Mouse (Mus musculus) cerebellum, adult 11 months (tissue): ENCODE results near the gene Lrp6.

Source experiments
- DNase-seq: peaks from one replicate; pipeline ENCODE4 v3.0.0; 2022

The Lrp6 gene

DNA sequence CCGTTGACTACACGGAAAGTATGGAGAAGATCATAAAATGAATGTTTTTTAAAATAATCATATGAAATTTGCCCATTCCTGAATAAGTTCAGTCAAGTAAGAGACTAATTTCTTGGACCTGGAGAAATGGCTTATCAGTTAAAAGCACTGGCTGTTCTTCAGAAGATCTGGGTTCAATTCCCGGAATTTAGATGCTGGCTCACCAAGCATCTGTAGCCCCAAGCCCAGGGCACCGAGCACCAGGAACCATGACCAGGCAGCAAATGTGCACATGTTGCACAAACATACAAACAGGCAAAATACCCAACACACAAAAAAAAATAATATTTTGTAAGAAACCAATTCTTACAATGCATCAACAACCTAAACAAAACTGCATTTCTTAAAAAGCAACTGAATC lies 37.4 kb downstream of the Lrp6 start:
- DNase-seq = no peak

DNA sequence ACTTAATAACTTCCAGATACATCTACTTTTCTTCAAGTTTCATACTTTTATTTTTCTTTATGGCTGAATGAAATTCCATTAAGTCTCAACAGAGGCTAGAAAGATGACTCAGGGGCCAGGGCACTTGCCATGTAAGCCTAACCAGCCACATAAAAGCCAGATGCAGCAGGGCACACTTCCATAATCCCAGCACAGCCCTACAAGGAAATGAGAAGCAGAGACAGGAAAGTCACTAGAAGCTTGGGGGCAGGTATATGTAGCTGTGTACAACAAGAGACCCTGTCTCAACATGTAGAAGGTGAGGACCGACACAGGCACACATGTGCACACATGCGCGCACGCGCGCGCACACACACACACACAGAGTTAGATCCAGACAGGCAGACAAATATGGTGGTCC lies 38.4 kb downstream of the Lrp6 start:
- no peak for DNase-seq

DNA sequence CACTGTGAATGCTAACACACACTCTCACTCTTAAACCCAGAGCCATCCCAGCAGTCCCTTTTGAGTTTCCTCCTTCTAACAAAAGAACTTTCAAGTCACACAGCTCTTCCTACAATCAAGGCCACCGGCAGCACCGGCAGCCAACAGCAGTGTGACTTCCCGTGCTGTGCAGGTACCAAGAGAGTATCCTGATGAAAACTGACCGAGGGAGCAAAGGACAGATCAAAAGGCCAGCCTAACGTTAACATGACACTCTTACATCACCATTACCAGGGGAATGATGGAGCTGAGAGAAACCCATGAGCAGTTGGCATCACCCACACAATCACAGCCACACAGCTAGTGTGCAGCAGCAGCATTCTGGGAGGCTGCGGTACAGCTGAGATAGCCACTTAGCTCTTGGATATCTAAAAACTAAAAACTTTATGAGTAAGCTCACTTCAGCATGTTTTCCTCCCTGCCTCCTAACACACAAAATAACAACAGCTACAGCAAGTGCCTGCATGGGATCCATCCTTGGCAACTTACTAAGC lies 39.1 kb downstream of the Lrp6 start:
- no peak for DNase-seq

DNA sequence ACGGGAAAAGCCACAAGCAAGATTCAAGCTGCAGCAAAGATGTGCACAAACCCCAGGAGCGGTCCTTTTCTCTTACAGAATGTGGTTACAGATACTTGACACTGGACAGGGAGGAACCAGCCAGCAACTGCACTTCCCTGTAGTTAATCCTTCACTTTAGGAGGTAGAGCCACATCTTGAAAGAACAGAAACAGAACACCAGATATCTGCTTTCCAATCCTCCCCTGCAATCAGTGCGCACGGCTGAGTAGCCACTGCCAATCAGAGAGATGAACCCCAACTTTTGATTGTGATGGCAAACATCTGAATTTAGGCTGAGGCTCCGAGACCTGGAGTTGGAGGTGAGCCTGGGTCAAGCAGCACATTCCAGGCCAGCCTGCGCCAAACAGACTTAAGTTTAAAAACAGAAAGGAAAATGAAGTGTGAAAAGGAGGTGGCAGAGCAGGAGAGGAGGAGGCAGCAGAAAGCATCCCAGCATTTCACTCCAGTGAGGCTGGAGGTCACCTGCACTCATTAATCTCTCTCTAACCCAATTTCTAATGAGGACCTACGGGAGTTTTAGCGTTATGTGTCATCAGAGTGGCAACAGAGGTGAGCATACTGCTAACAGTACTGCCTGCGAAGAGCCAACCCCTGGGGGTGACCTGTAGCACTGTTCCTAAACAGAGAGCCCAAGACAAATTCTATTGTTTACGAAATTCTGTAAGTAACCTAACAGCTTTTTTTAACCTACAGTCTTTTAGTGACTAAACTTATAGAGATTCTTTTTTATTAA lies 39.8 kb downstream of the Lrp6 start:
- DNase-seq = no peak

DNA sequence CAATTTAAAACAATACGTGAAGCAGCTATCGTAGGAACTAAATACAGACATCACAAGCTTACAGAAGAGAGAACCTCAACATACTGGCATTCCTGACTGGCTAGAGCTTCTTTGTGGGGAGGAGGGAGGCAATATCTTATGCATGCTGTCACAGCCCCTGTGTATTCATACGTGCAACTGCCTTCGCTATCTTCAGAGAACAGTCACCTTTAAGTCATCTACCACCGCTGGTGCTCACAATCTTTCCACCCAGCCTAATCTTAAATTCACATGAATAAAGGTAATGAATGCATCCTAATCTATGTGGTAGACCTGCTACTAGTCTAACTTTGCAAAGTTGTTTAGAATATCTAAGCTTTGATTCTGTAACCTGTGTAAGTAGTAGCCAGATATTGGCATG lies 40.5 kb downstream of the Lrp6 start:
- no peak for DNase-seq

DNA sequence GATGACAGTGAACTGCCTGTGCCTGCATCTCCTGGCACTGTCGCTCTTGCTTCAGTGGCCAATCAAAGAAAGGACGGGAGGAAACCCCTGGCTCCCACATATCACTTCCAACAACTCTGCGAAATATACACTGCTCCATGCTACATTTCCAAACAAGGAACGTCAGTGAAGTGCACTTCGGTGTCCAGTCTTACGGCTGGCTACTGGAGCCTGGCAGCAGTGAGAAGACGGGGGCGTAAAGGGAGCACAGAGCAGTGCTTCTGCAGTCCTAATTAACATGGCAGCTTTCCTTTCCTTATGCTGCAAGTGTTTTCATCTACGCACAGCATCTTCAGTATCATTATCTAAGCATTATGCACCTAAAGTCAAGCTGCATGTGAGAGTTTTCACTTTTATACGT lies 45.4 kb downstream of the Lrp6 start:
- no peak for DNase-seq

DNA sequence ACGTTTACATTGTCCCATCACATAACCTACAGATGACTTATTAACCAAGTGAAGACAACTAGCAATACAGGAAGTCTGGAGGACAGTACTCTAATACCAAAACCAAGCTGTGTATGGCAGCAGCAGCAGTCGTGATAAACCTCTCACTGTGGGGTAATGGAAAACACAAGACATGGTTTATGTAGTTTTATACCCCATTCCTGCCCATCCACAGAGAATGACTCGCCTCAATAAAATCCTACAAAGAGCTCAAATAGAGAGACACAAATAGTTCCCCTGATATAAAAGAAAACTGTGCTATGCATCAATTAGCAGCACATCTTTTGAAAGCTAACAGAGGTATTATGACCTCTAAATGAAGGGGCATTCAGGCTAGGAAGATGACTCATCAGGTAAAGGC lies 45.9 kb downstream of the Lrp6 start:
- no peak for DNase-seq

DNA sequence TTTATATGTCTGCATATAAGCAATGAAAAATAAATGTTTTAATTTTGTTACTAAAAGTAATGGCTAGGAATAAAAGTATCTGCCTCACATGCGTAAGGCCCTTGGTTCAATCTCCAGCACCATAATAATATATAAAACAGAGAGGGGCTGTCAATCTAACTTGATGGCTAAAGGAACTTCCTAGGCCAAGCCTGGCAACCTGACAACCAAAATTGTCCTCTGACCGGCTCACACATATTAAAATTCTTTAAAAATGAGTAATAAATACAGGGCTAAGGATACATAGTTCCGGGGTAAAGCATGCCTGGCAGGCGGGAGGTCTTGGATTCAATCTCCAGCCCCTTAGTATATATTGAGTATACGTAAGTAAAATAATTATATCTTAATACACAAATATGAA lies 48.3 kb downstream of the Lrp6 start:
- DNase-seq = no peak

DNA sequence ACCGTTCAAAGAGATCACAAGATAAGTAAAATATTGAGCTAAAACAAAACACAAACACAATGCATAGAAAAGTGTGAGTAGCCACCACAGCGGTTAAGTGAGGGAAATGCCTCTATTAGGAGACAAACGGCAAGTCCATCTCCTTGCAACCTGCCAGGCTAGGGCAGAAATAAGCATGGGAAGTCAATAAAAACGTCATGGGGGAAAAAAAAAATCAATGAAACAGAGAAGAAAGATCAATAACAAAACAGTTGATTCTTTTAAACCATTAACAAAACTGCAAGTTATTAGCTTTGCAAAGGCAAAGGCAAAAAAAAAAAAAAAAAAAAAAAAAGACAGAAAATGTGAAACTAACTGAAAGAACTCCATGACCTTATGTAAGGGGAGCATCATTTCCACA lies 49.6 kb downstream of the Lrp6 start:
- DNase-seq = no peak

DNA sequence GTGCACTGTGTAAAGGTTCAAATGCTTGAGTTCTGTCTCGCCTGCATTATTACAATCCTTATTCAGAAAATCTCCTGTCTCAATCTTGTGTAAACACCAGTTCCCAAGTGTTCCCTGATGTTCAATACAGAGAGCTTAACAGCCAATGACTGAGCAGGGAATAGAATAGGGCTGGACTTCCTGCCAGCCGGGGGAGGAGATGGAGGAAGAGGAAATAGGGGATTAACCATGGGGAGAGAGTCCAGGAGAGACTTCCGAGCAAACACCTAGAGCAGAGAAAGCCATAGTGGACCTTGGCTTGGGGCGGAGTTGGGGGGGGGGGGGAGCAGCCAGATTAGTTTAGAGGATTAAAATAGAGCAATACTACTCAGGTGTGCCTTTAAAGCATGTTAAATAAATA lies 51.3 kb downstream of the Lrp6 start:
- no peak for DNase-seq

DNA sequence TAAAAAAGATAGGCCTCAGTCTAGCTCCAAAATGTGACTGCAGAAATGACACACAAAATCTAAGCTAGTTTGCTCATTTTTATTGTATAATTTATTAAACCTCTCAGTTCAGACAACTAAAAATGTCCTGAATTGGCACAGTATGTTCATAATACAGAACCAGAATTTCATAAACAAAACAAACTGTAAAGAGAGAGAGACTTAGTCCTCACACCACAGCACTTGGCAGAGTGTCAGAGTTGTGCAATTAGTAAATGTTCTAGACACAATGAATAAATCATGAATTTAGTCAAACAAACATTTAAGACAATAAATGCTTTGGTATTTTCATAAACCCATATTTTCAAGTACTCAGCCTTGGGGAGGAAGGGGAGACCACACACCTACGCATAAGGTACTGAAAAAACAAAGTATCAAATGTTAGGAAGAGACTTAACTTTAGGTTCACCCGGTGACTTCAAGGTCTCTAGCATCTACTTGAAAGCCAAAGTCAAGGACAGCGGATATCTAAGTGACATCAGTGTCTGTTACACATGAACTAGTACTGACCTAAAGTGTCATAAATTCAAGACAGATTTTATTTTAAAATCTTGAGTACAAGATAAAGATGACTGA lies 52.8 kb downstream of the Lrp6 start:
- no peak for DNase-seq

DNA sequence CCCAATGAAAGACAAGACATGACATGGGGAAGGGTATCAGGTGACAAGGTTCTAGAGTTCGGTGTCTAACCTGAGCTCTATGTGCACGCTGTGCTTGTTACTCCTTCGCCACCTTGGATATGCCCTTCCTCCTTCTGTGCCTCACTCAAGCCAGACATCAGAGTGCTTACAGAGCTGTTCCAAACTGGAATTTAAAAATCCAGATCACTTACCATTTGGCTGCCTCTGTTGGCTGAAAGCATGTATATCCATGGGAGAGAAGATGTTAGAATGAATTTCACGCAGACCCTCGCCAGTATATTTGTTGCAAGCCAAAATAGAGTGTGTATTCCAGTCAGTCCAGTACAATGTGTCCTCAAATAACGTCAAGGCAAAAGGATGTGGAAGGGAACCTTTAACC lies 53.8 kb downstream of the Lrp6 start:
- no peak for DNase-seq

DNA sequence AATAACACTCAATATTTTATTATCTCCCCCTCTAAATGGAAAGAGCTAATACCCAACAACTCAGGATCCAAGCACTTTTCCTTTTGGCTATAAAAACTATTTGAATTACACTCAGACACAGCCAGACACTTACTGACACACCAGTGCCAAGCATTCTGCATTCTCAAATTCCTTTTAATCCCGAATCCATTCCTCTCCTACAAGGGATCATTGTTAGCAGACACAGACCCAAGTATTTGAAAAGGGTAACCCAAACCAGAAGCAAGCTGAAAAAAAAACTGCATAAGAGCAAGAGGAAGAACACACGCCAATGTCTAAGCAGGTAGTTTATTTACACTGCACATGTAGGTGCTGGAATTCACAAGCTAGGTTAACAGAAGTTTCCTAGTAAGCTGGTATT lies 54.3 kb downstream of the Lrp6 start:
- DNase-seq = no peak

DNA sequence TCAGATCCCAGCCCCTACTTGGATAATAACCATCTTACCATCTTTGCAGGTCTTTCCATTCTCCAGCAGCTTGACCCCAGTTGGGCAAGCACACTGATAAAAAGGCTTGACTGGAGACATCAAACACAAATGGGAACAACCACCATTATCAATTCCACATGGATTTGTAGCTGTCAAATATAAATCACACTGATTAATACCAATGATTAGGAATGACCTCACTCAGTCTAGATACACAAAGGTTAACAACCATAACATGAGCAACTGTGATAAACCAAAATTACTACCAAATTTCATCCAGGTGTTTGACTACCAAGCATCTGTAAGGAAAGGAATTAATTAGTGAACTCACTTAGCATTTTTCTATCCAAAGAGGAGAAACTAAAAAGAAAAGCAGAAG lies 55.6 kb downstream of the Lrp6 start:
- DNase-seq = no peak

DNA sequence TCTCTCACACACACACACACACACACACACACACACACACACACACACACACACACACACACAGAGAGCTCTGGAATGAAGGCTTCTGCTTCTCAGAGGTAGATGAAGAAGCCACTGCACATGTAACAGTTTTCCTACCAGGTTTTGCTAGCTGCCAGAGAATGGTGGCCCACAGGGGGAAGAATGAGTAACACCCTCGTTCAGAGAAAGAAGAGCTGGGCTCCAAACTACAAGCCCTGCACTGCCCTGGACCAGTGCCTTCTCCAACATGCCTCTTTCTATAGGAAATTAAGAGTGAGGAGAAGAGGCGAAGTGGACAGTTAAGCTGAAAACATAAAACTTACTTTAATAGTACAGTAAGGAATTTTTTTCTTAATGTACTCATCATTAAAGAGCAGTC lies 56.5 kb downstream of the Lrp6 start:
- no peak for DNase-seq

DNA sequence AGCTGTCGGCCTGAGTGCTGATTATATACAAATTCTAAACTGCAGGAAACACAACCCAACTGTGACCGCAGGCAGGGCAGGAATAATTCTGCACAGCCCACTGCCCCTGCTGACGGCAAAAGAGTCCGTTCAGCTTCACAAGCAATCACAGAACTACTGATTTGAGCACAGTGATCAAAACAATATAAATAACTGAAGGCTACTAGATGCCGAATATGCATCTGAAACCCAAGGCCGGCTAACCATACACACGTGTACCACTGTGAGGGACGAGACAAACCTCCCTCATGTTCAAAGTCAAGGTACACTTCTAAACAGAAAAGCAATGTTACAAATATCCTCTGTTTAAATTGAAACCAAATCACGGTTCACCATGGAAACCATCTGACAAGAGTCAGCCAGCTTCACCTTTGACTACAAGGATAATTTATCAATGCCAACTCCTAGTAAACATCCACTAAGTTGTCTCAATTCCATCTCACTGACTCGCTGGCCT lies 57.0 kb downstream of the Lrp6 start:
- no peak for DNase-seq

DNA sequence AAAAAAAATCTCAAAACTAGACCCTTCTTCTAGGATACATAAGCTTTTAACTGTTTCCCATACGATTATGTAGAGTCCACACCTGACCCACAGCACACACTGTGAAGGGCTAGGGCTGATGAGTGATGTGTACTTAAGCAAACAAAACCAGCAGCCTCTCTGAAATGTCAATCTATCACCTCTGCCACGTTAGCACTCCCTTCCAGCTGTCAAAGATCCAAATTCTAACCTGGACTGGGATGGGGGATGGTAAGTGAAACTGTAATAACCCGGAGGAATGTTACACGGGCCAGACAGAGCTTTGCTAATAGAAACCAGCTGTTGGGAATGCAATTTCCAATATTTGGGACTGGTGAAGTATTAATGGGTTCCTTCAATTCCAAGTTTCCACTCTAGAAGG lies 61.9 kb downstream of the Lrp6 start:
- no peak for DNase-seq

DNA sequence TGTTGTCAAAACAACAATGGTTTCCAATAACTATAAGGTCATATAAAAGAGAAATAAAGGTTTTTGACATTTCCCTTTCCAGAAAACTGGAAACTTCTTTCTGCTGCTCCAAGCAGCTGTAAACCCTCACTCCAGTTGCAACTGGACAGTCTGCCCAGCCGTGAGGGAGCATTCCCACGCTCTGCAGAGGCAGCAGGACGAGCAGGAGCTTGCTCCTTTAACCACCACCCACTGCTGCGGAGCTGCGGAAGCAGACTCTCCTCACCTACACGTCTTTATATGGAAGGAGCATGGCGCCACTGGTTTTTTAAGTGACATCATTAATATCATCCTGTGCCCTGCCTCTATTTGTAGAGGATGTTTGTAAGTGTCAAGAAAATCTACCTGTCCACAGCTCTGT lies 64.4 kb downstream of the Lrp6 start:
- DNase-seq = no peak

DNA sequence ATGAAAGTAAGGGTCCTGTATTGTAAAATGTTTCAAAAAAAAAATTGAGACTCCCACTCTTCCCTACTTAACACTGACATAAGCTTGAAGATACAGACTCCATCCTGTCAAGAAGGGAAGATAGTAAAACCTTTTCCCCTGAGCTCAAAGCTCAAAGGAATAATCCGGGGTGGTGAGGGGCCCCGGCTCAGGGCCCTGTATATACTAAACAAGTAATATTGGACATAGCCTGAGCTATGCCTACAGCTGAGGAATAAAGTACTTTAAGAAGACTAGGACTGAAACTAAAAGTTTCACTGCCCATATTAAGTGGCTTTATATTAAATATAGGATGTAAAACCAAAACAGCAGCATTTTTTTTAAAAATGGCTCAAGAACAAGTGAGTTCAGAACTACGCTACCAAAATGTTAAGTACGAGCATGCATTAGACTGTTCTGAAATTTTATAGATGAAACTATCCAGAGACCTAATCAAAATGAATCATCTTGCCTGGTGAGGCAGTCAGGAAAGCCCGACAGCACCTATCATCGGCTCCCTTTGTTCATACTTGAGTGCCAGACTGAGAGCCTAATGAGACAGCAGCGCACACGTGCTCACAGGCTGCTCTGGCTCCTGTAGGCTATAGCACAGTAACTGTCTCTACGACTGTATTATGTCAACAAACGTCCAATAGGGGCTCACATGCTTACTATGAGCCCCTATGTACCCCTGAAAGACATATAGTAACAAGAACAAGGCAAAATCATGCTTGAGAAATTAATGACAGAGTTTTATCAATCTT lies 66.2 kb downstream of the Lrp6 start:
- no peak for DNase-seq

DNA sequence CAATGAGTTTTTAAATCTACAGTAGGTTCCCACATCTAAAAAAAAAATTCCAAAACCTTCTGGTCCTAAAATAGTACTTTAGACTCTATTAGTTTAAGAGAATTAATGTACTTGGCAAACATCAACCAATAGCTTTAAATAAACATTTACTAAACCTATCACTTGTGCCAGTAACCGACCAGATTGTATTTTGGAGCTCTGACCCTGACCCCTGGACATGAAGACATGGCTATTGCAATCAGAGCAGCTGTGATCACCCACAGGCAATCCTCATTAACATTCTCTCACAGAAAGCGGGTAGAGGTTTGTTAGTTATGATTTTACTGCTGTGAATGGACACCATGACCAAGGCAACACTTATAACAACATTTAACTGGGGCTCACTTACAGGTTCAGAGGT lies 67.7 kb downstream of the Lrp6 start:
- no peak for DNase-seq

DNA sequence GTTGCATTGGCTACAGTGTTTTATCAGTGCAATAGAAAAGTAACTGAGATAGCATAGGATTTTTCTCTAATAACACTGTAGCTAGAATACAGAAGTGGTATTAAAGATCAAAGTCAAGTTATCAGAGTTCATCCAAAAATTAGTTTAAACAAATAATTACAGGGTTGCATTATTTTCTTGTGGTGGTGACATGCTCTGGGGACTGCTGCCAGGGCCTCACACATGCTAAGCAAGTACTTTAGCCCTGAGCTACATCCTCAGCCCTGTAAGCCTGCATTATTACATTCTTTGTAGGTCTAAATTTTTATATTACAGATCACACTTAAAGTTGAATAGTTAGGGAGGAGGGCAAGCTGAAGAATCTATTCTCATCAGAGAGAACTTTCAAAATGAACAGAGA lies 68.2 kb downstream of the Lrp6 start:
- no peak for DNase-seq

DNA sequence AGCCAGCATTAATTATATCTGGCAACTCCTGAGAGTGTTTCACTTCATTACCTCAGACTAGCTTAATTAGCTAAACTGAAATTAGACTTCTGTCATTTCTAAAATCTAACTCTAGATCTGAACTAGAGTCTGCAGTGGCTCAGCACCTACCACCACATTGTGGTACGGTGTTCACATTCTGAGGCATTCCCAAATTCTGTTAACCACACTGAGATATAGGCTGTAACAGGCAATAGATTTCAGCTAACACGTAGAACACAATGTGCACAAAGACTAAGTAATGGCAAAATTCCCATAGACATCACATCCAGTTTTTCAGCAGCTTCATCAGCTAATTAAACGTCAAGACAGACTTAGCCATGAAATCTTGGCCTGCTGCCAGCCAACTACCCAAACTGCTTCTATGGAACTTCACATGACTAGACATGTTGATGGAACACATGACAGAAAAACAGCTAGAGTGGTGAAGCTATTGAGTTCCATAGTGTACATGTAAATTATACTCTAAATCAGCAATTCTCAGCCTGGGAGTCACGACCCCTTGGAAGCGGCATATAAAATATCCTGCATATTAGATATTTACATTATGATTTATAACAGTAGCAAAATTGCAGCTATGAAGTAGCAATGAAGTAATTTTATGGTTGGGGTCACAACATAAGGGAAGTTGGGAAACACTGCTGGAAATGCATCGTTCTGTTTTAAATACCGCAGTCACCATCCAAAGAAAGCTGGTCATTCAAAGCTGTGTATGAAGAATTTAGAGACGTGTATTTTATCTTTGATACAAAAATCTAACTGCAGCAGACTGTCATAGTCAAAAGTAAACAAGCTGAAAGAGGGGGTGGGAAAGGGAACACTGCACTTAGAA lies 71.7 kb downstream of the Lrp6 start:
- no peak for DNase-seq

DNA sequence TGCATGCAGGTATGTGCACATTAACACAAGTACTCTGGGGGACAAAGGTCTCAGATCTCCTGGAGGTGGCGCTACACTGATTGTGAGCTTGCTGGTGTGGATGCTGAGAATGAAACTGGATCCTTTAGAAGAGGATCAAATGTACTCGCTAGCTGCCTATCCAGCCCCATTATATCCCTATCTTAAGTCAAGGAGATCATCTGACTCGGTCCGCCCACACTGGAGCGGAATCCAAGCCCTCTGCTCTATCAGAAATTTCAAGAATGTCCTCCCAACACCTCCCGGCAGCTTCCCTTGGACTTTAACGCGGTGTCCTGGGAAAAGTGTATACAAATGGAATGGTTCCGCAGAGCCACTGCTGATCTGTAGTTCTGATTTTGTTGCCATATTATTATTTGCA lies 77.1 kb downstream of the Lrp6 start:
- DNase-seq = no peak
